Mouse (Mus musculus) layer of hippocampus, adult 8-10 months (tissue): ENCODE measurements around the gene Parva. TPM values are rescaled to one million over a fixed set of nuclear protein-coding genes. Genes with fewer than 3 reads are reported as not detected.

Experiments used
- DNase-seq, 2 experiments: peaks; one replicate each; pipeline ENCODE4 v3.0.0; 2022; ENCODE audit warnings: low spot score in 2 of 2
- total RNA-seq, 4 experiments: library from RNA; stranded (reverse); gene quantifications; 2 replicates each; pipeline ENCODE4 v1.2.4; 2022

Gene Parva
- total RNA-seq, 4 experiments from 2014 or later = 46.5 to 50.9 (median 50.4) TPM

DNA sequence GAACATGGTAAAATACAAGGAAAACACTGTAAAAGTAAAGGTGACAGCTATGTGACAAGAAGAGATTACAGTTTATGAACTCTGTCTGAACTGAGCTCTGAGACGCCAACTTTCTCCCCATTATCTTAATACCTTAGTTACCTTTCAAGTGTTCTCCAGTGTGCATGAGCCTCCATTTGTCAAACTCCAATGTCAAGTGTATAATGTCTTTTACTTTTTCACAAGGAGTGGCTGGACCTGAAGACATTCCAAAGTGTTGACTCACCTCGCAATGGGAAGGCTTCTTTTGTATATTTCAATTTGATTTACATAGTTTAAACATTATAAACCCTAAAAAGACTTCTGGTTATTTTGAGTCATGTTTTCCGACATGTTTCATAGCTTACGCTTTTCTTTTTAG, 3.9 kb upstream of the Parva start:
- DNase-seq = no peak

DNA sequence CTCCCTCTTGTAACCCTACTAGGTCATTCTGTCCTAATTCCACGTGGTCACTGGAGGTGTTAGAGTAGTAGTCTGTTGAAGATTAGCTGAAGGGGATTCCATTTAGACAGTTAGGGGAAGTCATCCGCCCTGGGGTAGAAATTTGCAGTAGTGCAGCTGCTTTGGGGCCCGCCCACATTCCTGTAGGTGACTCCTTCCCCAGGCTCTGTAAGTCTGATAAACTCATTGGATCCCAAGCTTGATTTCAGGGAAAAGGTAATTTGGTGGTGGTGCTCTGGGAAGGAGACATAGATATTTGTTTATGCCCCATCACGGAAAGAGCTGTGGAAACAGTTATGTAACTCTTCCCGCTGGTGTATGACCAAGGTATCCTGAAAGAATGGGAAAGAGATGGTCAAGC, 494 bp upstream of the Parva start:
- DNase-seq = no peak

DNA sequence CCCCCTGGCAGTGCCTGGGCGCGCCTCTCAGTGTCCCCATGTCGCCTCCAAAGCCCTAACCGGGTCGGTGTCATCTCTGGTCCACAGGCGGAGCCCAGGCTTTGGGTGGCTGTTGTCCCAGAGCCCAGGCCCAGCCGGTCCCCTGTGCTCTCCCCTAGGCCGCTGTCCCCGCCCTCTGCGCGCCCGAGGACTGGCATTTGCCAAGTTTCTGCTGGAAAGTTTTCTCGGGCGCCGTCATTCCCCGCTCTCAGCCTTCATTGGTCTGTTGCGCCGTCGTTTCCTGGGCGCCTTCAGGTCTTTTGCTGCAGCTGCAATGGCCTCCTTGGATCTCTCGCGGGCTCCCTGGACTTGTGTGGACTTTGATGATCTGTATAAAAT, 842 bp downstream of the Parva start:
- DNase-seq = peak; percentile 50 to 60

DNA sequence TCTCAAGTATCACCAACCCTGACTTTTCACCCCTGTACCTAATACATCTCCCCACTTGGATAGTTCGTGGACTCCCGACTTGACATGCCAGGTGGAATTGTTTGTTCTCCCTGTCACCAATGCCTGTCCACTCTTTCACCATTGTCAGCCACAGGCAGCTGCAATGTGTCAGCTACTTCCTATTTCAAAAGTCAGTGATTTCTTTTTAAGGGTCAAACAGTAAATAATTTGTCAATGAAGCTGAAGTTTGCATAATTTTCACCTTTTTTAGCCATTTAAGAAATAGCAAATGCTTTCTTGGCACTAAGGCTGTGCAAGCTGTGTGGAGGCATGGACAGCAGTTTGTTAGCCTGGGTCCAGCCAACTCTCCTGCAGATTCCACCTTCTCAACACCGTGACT, 12.5 kb downstream of the Parva start:
- no peak for DNase-seq

DNA sequence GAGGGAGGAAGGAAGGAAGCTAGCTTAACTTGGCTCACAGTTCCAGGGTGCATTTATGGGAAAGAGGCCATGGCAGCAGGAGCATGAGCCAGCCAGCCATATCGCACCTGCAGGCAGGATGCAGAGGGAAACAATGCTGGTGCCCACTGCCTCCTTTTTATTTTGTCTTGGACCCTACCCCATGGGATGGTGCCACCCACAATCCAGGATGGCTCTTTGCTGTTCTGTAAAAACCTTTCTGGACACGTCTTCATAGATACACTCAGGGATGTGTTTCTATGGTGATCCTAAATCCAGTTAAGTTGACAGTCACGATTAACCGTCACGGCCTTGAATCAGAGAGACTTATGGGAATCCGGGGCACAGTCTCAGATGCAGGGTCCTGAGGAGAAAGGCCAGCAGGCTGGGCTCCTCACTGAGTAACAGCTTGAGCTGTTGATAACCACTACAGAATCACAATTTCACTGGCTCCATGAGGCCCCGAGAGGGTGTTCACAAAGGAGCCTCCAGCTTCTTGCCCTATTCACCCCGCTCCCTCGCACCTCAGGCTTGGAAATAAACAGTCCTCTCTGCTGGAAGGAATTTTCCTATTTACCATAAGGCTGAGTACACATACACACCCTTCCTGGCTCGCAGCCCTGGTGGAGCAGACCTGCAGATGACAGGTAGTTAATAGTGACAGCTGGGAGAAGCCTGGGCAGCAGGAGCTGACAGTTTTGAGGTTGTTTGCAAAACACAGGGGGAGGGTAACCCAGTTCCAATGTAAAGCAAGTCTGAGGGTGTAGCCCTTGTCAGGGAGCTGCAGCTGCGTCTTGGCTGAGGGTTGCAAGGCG, 17.1 kb downstream of the Parva start:
- no peak for DNase-seq

DNA sequence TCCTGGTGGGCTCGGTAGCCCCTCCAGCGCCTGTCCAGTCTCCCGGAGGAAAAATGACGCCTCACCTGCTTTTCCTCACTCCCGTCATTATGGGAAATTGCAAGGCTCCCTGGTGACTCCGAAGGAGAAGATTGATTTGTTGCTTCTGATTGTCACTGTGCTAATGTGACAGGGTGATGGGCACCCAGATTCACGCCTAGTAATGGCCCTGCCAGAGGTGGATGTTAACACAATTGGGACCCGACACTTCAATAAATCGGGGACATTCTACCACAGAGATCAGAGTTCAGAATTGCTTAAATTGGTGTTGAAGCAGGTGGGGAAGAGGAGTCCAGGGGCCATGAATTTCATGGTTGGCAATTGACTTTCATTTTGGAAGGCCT, 17.7 kb downstream of the Parva start:
- DNase-seq = no peak

DNA sequence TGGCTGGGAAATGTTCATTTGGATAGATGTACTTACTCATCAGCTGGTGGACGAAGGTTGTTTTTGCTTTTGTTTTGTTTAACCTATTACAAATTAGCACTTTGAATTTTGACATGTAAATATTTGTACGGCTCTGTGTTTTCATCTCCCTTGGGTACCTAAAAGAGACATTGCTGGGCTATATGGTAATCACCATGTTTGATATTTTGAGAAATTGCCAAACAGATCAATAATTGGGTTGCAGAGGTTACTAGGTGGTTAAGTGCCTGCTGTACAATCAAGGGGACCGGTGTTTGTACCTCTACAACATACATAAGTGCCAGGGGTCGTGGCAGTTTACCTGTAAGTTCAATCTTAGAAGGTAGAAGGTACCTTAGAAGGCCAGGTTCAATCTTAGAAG, 19.2 kb downstream of the Parva start:
- DNase-seq = no peak

DNA sequence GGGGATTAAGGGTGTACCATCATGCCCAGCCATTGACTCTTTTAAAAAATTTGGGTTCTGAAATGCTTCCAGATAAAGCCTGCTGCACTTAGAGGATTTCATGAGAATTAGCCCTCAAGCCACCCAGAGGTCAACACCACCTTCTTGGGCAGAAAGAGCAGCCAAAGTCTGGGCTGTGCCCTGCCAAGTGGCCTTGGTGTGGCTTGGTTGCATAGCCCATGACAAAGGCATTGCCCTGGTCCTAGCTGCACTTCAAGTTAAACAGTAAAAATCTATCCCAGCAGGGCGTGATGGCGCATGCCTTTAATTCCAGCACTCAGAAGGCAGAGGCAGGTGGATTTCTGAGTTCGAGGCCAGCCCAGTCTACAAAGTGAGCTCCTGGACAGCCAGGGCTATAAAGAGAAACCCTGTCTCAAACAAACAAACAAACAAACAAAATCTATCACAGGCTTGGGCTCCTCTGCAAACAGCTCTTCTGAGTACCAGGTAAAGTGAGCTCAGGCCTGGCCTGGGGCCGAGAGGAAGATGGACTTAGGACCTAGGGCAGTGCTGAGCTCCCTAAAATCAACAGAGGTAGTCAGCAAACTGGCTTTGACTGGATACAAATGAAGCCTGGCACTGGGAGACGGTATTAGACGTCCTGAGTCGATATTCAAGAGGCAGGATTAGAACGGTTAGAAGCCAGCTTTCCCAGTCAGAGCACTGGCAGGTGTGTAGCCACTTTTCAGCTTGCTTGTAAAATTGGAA, 22.8 kb downstream of the Parva start:
- DNase-seq = no peak

DNA sequence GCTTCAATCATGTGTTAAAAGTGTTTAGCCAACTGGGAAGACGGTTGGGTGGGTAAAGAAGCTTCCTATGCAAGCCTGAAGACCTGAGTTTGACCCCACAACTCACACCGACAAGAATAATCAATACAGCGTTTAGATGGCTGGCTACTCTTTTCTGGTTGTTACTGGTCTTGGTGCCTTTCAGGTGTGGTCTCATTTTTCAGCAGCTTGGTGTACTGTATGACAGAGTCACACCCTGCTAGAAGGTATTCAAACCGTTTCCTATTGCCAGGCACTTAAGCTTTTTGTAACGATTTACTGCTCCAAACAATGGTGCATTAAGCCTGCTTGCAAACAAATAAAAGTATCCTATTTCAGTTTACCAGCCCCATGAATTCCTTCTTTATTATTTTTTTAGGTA, 25.2 kb downstream of the Parva start:
- no peak for DNase-seq

DNA sequence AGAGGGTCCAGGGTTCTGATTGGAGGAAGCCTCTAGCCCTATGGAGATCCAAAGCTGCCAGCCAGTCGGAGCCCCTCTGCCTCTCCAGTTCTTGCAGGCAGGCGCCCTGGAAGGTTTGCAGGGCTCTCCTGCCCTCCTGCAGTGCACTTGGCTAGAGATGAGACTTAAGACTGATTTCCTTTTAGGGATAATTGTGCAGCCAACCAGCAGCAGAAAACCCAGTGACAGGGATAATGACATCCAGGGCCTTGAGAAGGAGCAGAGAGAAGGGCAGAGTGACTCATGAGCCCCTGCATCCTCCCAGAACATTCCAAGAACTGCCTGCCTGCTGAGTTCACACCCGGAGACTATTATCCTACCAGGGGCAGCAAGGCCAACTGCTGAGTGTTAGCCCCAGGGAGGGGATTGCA, 26.5 kb downstream of the Parva start:
- DNase-seq = no peak

DNA sequence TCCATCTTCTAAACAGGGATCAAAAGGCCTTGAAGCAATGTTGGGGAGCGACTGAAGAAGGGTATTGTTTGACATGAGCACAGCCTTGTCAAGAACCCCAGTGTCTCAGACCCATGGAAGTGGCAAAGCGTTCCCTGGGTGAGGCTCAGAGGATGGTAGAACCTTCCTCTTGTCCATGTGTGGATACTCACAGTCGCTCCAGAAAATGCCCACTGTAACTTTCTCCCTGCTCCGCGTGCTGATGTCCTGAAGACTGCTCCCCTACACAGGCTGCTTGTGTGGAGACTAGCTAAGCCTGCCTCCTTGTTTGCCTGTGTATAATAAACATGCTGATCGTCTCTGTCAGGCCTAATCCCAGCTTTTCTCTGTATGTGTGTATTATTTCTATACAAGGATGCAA, 27.1 kb downstream of the Parva start:
- DNase-seq = no peak

DNA sequence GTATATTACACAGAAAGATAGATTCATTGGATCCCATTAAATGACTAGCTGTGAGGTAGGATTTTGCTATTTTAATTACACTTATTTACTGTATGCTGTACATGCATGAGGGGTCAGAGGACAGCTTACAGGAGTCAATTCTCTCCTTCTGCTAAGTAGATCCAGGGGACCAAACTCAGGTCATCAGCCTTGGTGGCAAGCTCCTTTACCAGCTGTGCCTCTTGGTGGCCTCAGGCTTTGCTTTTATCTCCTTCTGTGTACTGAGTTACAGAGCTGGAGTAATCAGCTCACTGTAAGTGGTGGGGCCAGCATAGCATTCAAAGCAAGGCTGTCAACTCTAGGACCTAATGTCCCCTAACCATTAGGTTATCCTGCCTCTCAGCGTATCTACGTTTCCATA, 27.6 kb downstream of the Parva start:
- no peak for DNase-seq

DNA sequence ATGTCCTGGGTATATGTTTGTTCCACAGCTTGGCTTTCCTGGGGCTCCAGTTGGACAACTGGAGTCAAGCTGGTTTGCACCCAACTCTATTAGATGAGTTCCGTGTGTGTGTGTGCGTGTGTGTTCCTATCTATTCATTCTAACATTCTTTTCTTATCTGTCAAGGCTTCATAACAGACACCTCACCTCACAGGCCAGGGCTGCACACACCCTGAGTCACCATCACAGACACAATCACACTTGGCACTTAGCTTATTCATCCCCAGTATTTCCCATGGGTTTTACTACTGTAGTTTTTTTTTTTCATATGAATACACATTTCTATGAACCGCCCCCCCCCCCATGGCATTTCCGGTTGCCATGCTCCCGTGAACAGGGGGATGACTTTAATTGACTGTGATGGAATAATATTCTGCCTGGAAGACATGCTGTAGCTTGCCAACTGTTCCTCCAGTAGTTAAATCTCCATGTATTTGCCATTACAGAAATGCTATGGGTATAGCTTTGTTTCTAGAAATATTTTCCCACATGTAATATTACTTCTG, 28.3 kb downstream of the Parva start:
- DNase-seq = no peak

DNA sequence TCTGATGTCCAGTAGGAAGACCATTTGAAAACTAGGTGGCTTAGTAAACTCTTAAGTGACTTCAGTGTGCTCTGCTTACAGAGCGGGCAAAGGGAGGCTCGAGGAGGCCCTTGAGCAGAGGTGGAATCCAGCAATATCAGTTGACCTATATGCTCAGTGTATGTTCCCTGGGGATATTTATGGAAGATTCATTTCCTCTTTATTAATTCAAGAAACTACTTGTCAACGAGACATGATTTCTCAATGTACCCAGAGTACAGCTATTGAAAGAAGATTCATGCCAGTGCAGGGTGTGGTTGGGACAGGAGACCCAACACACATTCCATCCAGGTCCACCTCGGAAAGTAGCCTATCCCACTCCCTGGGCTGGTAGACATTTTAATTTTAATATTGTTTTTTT, 30.1 kb downstream of the Parva start:
- DNase-seq = no peak

DNA sequence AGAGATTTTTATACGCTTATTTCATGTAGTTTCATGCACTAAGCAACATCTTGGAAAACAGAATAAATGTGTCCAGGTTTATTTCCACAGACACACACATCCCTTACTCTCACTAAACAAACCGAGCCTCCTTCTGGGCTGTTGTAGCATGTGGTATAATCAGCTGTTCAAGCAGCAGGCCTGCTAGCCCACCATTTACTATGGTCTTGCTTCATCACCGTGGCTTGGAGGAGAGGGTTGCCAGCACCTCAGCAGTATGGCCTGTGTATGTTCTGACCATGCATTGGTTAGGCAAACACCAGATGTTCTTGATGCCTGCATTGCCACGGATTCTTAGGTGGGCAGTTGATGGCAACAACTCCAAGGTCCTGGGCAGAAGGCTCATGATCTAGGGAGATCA, 30.6 kb downstream of the Parva start:
- DNase-seq = no peak

DNA sequence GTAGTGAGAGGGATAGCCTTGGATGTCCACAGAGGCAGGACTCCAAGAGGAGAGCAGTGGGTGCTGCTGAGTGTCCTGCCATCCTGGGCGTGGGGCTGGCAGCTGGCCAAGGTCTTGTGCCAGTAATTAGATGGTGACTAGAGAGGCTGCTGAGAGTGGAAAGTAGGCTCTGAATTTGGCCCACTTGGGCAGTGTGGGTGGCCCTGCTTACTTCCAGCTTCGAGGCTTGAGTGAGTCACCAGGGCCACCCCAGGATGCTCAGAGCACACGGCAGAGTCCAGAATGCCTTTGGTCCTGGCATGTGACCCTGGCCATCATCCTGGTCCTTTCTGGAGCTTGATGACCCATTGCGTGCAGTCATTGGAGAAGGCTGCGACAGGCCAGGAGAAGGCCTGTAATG, 31.1 kb downstream of the Parva start:
- no peak for DNase-seq

DNA sequence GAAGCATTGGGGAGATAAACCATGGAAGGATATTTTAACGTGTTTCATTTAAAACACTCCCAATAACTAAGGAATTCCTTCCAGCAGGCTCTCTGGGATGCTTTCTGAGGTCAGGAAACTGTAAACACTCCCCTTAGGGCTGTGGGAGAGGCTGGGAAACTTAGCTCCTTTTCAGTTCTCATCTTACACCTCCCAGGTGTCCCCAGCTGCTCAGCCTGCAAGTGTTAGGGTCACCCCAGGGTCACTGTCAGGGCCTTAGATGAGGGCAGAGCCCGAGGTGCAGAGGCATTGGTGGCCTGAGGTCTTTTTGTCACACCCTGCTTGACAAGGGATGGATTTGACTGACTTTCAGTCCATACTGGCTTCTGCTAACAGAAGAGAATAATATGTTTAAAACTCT, 35.8 kb downstream of the Parva start:
- DNase-seq = no peak

DNA sequence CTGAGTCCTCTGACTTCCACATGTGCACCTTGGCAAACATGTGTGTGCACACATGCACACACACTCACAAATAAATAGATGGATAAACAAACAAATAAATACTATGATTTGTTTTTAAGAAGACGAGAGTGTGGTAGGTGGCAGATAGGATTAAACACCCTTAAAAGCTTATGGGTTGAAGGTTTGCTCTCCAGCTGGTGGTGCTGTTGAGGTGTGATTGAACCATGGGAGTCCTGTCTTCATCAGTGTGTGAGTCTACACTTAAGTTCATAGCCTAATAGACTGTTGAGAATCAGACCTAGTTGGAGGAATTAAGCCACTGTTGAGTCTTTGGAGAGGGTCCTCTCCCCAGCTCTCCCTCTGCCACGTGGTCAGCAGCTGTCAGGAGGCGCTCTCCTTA, 38.6 kb downstream of the Parva start:
- DNase-seq = no peak

DNA sequence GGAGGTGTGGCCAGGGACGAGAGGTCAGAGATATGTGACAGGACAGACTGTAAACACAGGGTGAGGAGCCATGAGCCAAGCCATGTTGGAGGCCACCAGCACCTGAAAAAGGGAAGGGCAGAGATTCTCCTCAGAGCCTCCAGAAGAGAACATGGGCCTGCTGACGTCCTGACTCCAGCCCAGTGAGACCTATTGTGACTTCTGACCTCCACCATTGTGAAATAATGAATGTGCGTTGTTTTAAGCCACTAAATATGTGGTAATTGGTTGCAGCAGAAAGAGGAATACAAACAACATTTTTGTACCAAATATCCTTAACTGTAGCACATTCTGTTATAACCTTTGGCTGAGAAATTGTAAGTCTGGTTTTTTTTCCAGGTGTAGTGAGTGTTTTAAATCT, 39.5 kb downstream of the Parva start:
- DNase-seq = no peak

DNA sequence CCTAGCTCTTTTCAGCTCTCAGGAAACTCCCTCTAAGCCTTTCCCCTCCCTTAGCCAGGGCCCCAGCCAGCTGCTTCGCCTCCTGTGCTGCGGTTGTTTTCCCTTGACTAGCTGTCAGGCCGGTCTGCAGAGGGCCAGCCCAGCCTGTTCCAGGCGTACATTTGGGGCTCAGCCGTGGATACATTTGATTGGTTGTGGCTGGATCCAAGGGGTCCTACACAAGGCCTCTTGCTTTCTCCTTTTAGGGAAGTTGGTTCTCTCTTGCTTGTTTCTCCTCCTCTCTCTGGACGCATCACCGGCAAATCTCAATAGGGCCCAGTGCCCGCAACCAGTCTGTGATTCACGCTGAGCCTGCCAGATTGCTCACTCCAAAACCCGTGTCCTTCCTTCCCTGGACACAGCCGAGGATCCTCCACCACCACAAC, 40.4 kb downstream of the Parva start:
- DNase-seq = no peak

DNA sequence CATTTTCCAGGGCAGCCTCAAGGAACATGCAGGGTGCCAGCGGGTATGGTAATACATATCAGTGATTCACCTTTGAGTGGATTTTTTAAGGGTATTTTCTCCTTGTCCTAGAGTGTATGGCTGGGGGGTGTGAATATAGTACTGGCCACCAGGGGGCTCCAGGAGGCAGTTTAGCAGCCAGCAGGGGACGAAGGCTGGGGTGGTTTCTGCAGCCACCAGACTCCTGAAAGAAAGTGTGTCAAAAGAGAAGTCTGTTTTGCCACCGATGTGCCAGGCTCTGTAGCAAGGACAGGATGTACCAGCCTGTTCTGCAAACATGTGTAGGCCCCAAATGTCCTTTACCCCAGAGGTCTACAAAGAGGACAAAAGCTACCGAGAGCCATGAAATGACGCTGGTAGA, 42.5 kb downstream of the Parva start:
- DNase-seq = peak; percentile 64 to 84

DNA sequence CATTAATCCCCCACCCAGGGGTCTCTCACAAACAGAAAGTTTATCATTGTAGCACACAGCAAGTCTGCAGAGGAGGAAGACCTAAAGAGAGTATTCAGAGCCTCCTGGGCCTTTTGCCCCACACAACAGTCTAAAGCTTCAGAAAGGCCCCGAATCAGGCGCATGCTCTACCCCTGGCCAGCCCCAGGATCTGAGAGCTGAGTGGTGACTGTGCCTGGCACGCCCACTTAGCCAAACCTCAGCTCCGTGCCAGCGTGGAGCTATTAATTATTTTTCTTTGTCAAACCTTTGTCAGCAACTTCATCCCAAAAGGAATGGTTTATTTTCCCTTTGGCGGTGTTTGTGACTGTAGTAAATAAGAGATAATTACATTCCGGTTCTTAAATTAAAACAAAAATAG, 44.0 kb downstream of the Parva start:
- DNase-seq = no peak
